Mouse (Mus musculus) left cerebral cortex, adult 2 months (tissue): ENCODE measurements around the gene Pcdh9. TPM values are rescaled to one million over a fixed set of nuclear protein-coding genes. Genes with fewer than 3 reads are reported as not detected.
A peak's percentile ranks its signal among the peaks of the same experiment; 100 is the strongest.

Experiments
- DNase-seq, 2 experiments: peaks; one replicate each; pipeline ENCODE4 v3.0.0; 2021 to 2022; ENCODE audit warnings: low spot score in 2 of 2, mixed read lengths in 1 of 2; ENCODE audit errors: extremely low spot score in 1 of 2
- H3K27ac ChIP-seq: fragments of 200-600 bp; 2 replicates; pipeline ENCODE4 v1.8.1; 2022
- H3K4me3 ChIP-seq: fragments of 200-600 bp; 2 replicates; pipeline ENCODE4 v1.8.1; 2022
- CTCF ChIP-seq: fragments of 200-600 bp; IDR thresholded peaks from 2 replicates; pipeline ENCODE4 v1.8.1; 2022; ENCODE audit warnings: antibody characterized with exemption, mild to moderate bottlenecking, moderate library complexity
- intact Hi-C: fragments of 180-260 bp; cut with DNase I; formaldehyde crosslinking; loops from one replicate; pipeline ENCODE4 v1.15.1; 2025
- total RNA-seq, 2 experiments: library from RNA; stranded (reverse); gene quantifications; 2 replicates each; pipeline ENCODE4 v1.2.3; 2021

Pcdh9 gene
- total RNA-seq, 2 experiments from 2014 or later = 187 to 191 TPM

DNA sequence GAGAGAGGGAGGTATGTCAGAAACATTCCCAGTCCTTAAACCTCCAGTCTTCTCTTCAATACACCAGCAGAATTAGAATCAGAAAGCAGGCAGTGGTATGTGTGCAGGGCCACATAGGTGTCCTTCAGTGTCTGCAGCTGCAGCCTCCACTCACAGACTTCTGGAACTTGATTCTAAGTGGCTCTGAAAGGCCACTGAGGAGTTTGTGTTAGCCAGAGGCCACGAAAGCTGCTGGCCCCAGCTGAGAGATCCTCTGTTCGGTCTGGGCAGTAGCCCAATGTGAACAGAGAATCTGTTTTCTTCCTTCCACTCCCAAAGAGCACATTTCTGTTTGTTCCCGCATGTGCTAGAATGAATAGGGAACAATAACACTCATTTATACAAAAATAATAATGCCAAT is 346.9 kb downstream of the Pcdh9 start:
- intact Hi-C loops = loop anchor here (5.0 to 10.0 kb wide), 2 partner anchors 171 to 344 kb away; no protein-coding TSS in a partner anchor
- DNase-seq = peak; percentile 39 to 40
- H3K4me3 ChIP-seq = no peak overlapping the region
- H3K27ac ChIP-seq = peak overlapping the region; percentile 69
- no peak for TF ChIP-seq CTCF

DNA sequence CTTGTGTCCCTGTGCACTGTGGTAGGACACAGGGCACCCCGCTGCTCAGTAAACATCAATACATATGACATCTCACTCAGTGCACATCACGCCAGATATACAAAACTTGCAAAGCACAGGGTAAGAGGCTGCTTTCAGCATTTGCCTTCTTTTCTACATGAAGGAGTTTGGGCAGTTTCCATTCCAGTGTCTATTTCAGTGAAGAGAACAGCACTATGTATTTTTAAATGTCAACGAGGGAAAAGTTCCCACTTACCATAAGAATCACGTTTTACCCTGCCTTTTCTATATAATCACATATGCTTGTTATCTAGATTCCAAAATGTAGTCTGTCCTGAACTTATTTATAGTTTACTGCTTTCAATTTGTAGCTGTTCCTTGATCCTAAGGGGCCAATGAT is 355.6 kb downstream of the Pcdh9 start:
- DNase-seq = no peak
- no peak overlapping the region; the same call in 1 of the 2 replicates for H3K27ac ChIP-seq
- intact Hi-C loops = no loop called here

DNA sequence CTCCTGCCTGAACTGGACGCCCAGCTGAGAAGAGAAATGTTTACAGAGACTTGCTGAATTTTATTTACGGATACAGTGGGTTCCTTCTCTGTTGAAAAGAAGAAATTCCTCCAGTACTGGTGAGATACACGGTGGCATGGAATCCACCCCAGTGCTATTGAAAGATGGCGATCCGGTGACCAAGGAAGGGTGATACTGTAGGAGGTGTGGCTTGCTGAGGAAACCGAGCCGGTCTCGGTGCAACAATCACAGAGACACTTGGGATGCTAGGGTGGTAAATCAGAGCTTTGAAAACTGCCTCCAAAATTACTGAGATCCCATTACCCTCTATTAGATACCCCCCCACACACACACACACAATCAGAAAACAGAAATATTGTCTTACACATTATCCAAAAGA is 367.0 kb downstream of the Pcdh9 start:
- no peak for TF ChIP-seq CTCF
- Histone ChIP-seq H3K4me3 (no peak overlapping the region), H3K27ac (no peak overlapping the region)
- intact Hi-C loops = no loop called here
- DNase-seq = no peak

More for the DNA sequence above, 355.6 kb downstream of the Pcdh9 start:
- no peak overlapping the region for H3K4me3 ChIP-seq
- no peak for TF ChIP-seq CTCF

DNA sequence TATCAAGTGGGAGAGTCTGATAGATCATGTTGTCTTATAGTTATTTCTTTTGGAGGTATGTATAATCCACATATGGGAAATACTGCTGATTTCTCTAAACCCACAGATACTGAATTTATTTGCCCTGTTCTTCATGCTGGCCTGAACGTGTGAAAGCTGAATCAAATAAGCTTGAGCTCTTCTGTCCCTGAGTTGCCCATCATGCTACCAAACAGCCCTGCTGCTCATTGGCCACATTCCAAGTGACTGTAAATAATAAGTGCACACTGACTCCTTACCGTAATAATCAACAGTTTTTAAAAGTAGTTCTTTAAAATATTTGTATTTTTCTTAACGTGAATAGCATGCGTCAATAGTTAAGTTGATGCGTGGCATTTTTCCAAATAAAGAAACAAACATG is 370.3 kb downstream of the Pcdh9 start:
- intact Hi-C loops = no loop called here

DNA sequence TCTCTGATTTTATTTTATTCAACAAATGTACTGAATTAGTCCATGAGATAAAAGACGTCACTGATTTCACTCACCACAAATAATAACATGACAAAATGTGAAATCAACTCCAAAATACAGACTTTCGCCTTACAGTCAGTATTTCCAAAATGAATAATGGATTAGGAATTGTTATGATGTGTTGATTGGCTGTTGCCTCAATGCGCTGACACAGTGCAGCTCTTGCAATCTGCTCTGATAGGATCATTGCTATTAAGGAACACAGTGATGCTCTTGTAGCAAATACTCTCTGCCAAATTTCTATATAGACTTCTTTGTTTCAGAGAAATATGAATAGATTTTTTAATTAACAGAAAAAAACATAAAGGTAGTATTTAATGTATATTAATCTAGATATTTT is 373.8 kb downstream of the Pcdh9 start:
- no peak overlapping the region for H3K4me3 ChIP-seq
- H3K27ac ChIP-seq = no peak overlapping the region
- DNase-seq = no peak
- intact Hi-C loops = no loop called here
- no peak for TF ChIP-seq CTCF

More for the DNA sequence above, 370.3 kb downstream of the Pcdh9 start:
- no peak for DNase-seq
- Histone ChIP-seq H3K27ac (no peak overlapping the region), H3K4me3 (no peak overlapping the region)
- TF ChIP-seq CTCF = no peak

DNA sequence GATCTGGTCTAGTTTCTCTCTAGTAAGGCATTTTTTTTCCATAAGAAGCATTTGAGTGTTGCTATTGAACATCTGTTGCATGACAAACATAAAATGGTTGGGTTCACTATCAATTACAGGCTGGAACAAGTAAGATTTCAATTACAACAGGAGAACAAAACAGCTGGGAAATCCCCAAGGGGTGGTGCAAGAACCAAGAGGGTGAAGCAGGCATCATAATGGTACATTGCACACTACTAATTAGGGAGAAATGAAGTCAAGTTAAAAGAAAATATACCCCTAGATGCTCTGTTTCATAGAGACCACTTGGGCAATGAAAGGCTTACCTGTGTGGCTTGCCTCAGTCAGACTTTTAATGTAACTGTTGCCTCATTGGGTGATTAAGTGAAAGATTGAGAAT is 384.4 kb downstream of the Pcdh9 start:
- no peak for DNase-seq
- TF ChIP-seq CTCF = no peak
- intact Hi-C loops = no loop called here

DNA sequence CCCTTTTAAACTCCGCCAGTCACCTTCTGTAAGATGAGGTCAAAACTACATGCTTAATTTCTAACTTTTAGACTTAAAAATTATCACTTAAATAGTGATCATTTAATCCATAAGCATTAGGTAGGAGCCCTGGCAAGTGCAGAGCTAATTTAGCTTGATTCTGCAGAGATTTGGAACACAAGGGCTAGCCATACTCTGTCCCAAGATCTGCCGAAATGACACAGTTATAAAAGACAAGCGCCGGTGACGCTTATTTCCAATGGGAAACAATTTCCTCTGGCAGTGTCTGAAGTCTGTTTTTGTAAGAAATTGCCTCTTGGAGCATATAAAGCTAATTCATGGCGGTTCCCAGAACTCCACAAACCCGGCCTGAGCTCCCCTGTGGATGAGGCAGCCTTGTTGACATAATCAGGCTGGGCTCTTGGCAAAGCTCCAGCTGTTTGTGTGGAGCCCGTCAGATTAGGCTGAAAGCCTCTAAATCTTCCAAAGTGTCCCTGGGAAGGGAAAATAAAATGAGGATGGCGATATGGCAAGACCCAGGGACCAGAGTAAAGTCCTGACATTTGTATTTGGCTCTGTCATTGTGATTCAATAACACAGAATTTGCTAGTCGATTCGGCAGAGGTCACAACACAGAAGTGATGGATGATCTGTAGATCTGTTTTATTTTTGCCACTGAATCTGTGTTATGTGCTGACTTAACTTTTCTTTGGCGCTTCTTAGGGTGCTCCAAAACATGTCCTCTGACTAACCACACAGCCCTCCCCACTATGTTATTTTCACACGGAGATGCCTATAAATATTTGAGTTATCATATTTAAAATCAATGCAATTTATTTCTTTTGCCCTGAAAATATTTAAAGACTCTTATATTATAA is 391.4 kb downstream of the Pcdh9 start:
- Histone ChIP-seq H3K27ac (peak overlapping the region; percentile 53; the same call in 1 of the 2 replicates), H3K4me3 (no peak overlapping the region)
- DNase-seq = peak; percentile 35 to 36
- no peak for TF ChIP-seq CTCF
- intact Hi-C loops = no loop called here

More for the DNA sequence above, 384.4 kb downstream of the Pcdh9 start:
- H3K4me3 ChIP-seq = no peak overlapping the region
- H3K27ac ChIP-seq = no peak overlapping the region

DNA sequence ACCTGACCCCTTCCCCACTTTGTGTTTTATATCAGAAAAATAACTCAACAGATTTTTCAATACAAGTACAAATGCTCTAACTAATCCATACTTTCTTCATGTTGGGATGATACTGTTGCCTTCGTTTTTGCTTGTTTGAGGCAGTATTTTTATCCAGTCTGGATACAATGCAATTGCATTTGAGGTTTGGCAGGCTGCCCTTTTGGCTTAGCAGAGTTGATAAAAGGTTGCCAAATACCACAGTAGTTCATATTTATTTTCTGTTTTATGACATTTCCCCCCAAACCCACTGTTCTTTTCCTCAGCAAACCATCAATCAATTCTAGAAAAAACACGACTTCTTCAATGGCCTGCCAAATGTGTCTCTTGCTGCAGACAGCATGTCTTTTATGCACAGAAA is 415.5 kb downstream of the Pcdh9 start:
- TF ChIP-seq CTCF = no peak
- no peak for DNase-seq
- Histone ChIP-seq H3K4me3 (no peak overlapping the region), H3K27ac (no peak overlapping the region)
- intact Hi-C loops = loop anchor here (10.0 kb wide), 1 partner anchor 410 kb away; no protein-coding TSS in a partner anchor

DNA sequence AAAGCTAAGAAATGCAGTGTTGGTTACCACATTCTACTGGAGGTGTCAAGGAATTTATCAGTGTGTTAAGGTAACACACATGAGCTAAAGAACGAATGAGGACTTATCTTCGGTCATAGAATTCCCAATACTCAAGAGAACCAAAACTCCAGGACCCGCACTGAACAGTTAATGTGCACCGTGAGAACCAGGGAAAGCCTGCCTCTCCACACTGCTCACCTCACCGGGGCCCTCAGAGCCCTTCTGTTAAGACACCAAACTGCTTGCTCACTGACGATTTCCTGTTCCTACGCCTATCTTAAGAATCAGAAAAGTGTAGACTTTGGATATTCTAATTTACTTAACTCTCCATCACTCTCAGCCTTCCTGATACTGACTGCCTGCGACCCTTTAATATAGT is 418.0 kb downstream of the Pcdh9 start:
- no peak for TF ChIP-seq CTCF
- no peak for DNase-seq
- intact Hi-C loops = loop anchor here (10.0 kb wide), 1 partner anchor 412 kb away; no protein-coding TSS in a partner anchor

DNA sequence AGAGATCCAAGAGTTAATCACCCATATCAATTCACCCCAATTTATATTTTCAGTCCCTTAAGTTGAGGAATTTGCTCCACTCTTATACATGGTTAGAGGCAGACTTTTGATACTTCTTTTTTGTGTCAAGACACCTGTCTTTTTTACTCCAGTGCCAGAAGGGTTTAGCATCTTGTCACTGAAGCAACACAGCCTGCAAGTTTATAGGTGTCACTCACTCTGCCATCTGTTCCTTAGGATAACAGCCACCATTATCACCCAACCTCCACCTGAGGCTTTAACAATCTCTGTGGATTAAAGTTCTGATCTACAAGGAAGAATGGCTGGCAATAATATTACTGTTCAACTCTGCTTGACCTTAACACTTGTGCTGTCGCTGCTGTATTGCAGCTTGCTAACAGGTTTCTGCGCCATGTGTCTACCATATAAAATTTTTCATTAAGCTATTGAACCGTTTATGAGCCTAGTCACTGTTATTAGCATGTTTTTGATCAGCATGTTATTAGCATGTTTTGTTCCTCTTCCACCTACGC is 427.1 kb downstream of the Pcdh9 start:
- intact Hi-C loops = no loop called here
- no peak overlapping the region for H3K4me3 ChIP-seq
- TF ChIP-seq CTCF = no peak
- no peak for DNase-seq
- no peak overlapping the region for H3K27ac ChIP-seq

More for the DNA sequence above, 418.0 kb downstream of the Pcdh9 start:
- H3K27ac ChIP-seq = no peak overlapping the region
- H3K4me3 ChIP-seq = no peak overlapping the region

DNA sequence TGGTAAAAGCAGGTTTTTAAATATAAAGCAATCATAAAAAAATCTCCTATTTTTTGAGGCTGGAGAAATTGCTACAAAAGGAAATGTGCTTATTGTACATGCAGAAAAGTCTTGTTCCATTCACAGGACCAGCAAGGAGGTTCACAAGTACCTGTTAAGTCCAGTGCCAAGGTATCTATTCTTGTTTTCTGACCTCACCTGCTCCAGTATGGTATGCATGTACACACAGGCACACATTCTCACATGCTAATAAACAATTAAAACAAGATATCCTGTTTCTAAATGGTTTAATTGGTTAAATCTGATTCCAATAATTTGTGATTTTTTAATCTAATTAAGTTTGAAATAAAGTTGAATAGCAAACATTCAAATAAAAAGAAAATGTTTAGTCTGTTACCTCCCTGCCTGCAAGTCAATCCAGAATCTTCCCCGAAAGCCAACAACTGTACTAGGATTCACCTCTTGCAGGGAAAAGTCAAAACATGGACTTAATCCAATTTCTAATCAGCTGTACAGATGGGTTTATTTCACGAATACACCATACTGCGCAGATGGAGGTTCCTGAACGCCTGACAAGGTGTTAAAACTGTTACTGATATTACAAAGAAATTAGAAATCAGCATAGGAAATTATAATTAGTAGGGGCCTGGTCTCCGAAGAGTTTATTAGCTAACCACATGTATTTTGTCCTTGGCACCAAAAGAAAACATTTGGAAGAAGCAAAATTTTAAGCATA is 439.4 kb downstream of the Pcdh9 start:
- intact Hi-C loops = no loop called here
- DNase-seq = no peak
- no peak overlapping the region for H3K27ac ChIP-seq

DNA sequence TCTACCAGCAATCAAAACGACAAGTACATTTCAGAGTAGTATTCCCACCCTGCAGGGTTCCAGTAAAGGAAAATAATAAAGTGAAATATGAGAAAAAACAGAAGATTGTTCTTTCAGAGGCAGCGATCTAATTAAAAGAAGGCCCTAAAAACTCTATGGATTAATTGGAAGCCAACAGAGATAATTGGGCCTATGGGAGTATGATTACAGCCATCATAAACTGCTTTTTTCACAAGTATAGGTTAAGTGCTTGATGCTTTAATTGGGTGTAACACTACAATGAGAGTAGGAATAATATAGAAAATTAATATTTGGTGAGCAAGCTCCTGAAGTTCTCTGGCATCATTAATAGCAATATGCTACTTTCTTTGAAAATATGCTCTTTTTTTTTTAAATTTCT is 448.6 kb downstream of the Pcdh9 start:
- H3K4me3 ChIP-seq = no peak overlapping the region
- intact Hi-C loops = no loop called here
- H3K27ac ChIP-seq = no peak overlapping the region
- DNase-seq = no peak
- no peak for TF ChIP-seq CTCF

More for the DNA sequence above, 439.4 kb downstream of the Pcdh9 start:
- H3K4me3 ChIP-seq = no peak overlapping the region
- TF ChIP-seq CTCF = no peak
